Mouse (Mus musculus) T-helper 1 cell (primary cell): ENCODE results near the gene Rab5c.

Experiments used
- in situ Hi-C: fragments of 300-600 bp; cut with MboI, MseI; formaldehyde crosslinking; loops from one replicate; pipeline ENCODE4 v1.15.1; 2025; ENCODE audit warnings: high pct_unique_total_duplicates

Rab5c gene

DNA sequence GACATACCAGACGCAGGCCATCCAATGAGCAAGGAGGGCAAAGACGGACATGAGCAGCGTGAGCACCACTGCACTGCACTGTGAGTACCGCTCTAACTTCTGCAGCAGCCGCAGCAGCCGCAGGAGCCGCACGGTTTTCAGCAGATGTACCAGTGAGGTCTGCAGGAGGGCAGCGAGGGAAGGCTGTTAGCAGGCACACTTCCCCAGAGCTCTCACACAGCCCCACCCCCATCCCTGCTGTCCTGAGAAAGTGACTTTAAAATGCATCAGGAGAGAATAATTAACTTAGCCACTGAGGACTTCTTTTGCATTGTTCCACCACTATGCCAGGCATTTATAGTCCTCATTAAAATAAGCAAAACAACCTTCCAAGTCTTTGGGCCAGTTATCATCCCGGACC is 14.3 kb upstream of the Rab5c start:
- in situ Hi-C loops, result no loop called here

DNA sequence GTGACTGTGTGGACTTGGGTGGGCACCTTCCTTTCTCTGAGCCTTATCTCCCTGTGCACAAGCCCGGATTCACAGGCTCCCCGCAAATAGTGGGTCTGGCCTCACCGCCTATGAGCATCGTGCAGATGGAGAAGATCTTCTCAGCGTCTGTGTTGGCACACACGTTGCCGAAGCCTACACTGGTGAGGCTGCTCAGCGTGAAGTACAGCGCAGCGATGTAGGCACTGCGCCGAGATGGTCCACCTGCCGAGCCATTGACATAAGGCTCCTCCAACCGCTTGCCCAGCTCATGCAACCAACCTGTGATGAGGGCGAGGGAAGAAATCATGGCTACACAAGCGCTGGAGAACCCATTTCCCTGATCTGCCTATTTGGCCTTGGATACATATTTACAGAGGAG is 12.1 kb upstream of the Rab5c start:
- in situ Hi-C loops, result no loop called here

DNA sequence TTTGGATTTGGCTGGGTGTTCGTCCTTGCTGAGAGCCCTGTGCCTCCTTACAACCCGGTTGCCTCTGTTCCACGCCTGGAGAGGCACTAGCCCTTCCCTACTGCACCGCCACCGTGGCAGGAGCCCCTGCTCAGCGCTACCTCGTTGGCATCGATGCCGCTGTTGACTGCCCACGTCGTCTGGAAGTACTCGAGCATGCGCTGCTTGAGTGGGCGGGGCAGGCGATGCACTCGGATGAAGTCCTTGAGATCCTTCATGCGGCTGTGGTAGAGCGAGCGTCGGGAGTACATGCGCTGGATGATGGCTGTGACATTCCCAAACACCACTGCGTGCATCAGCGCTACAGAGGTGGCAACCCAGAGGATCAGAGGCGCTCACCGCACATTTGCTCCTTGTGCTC is 11.5 kb upstream of the Rab5c start:
- in situ Hi-C loops, result no loop called here

DNA sequence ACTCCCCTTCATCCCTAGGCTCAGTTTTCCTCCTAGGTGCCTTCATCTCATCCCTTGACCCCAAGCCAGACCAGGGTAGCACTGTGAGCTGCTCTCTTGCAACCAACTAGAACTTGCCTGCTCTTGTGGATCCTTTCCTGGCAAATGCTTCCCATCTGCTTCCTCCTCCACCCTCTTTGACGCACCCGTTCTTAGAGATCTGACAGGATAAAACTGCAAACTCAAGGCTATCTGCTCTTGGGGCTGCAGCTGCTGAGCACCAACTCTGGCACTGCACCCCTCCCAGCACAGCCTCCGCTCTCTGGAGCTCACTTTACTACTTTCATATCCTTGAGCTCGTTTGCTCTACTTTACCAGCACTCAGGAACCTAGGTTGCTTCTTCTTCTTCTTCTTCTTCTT is 10.6 kb upstream of the Rab5c start:
- in situ Hi-C loops, result no loop called here

DNA sequence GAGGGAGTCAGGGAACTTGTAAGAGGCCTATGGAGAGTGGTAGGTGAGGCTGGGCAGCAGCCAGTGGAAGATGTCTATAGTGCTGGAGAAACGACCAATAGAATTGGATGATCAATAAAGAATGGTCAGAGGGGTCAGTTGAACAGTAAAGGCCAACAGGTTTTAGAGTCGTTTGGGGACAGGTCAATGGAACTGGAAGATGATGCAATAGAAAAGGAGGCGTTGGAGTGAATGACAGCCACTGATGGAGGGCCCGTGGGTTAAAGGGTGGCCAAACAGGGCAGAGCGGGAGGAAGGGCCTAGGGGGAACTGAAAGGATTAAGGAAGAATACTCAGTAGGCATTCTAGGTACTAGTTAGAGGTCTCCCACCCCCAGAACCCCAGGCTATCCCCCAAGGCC is 9.1 kb upstream of the Rab5c start:
- in situ Hi-C loops, result no loop called here

DNA sequence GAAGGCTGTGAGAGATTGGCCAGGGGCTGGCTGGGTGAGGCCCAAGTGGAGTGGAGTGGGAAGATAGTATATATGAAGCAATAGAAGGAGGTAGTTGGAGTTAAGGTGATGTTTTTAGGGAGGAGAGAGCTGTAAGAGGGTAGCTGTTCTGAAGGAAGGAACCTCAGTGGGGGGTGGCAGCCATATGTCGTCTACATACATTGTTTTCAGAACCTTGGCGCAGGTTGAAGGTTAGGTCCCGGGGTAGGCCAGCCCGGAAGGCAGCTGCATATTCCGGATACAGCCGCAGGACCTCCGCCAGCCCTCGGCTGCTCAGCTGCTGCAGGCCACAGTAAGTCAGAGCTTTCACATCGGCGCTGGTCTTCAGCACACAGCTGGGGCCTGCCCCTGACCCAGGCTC is 8.5 kb upstream of the Rab5c start:
- in situ Hi-C loops, result no loop called here

DNA sequence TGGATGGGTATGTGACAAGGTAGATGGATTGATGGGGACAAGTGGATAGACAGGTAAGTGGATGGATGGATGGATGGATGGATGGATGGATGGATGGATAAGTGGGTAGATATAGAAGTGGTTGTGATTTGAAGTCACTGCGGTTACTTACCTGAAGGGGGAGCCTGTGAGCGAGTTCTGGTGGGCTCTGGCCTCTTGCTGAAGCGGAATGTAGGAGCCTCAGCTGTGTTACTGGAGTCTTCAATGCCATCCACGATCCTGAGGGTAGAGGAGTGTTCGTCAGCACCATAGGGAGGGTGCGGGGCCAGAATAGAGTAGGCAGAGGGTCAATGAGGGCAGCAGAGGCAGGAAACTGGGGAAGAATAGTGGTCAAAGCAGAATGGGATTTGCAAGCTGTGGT is 7.1 kb upstream of the Rab5c start:
- in situ Hi-C loops, result no loop called here

DNA sequence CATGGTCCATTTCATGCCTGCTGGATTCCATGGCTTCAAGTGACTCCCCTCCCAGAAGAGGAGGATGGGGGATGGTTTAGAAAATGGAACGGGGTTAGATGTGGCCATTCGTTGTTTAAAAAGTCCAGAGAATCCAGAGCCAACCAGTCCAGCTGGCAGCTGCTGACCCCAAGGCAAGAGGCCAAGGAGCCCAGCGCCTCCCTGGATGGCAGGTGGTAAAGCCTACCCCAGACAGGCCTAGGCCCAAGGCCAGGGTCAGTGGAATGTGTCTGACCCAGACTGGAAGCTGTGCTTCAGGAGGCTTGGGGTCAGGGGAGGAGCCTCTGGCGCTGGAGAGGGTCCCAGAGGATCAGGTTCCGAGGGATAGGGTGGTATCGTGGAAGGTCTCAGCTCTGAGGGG is 3.3 kb upstream of the Rab5c start:
- in situ Hi-C loops, result no loop called here

DNA sequence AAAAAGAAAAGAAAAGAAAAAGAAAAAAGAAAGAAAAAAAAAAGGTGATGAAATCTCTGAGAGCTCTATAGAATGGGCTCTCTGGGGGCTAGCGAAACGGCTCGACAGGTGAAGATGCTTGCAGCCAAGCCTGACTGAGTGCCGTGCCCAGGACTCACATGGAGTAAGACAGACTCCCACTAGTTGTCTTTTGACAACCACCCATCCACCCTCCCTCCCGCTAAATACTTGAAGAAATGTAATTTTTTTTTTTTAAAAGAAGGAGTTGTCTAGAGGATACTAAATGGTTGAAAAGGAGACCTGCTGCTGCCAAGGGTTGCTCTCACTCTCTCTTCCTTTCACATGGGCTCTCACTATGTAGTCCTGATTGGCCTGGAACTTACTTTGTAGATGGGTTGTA is 734 bp upstream of the Rab5c start:
- in situ Hi-C loops, result no loop called here

DNA sequence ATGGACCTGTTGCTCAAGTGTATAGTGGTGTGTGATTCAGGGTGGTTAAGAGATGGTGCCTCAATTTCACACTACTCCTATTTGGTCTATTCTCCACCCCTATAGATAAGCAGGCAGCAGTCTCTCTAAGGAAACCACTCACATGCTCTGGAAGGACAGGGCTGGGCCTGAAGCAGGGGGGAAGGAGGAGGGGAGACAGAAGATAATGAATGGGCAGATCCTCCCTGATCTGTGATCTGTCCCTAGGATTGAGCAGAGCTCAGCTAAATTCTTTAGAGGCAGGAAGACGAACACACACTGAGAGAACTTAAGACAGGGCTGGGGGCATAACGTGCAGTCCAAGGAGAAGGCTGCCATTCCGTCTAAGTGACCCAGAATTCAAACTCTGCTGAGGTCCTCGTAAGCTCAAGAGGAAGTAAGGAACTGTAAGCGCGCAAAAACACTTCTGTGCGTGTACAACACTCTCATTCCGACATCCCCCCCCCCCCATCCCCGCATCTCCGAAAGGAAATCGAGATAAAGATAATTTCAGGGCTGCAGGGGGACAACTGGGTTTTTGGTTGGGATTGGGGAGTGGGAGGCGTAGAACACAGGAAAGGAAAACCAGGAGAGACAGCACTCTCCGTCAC is 796 bp downstream of the Rab5c start:
- in situ Hi-C loops, result no loop called here

DNA sequence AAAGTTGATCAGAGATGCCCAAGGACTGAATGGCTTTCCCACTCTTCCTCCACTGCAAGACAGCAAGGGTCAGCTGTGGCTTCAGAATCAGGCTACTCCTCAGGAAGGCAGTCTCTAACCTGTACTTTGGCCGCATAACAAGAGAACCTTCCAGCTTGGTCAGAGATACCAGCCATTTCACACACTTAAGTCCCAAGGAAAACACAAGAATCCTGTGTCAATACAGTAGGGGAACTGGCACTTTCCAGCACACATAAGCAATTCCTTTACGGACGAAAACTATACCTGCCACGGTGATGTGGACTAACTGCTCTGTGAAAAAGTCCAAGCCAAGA is 1.3 kb downstream of the Rab5c start:
- in situ Hi-C loops, result no loop called here

DNA sequence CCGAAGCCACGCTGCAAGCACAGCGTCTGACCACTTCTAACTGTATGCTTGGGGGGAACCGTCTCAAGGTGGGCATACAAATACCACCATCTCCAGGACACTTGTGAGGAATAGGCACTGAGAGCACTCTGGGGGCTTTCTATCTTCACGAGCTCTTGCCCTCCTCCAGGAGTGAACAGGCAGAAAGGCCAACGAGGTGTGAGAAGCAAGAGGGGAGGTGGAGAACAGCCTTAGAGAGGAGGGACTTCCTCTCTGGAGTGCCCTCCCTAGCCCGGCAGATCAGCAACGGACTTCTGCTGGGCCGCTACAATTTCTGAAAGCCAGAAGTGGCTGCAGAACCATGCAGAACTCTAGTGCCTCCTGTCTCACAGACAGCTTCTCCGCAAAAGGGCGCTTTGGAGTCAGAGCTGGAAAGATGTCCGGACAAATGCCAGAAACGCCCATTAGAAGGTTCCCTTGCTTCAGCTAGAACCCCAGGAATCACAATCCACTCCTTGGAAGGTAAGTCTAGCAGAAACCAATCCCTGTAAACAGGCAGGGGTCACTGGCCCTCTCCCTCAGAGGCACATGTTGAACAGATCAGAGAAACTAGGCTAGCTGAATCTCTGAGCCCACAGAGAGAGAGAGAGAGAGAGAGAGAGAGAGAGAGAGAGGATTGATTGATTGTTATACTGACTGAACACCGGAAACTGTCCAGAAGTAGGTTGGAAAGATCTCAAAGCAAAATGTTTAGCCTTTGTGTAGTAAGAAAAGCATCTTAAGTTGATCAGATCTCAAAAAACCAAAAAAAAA is 1.9 kb downstream of the Rab5c start:
- in situ Hi-C loops, result no loop called here

DNA sequence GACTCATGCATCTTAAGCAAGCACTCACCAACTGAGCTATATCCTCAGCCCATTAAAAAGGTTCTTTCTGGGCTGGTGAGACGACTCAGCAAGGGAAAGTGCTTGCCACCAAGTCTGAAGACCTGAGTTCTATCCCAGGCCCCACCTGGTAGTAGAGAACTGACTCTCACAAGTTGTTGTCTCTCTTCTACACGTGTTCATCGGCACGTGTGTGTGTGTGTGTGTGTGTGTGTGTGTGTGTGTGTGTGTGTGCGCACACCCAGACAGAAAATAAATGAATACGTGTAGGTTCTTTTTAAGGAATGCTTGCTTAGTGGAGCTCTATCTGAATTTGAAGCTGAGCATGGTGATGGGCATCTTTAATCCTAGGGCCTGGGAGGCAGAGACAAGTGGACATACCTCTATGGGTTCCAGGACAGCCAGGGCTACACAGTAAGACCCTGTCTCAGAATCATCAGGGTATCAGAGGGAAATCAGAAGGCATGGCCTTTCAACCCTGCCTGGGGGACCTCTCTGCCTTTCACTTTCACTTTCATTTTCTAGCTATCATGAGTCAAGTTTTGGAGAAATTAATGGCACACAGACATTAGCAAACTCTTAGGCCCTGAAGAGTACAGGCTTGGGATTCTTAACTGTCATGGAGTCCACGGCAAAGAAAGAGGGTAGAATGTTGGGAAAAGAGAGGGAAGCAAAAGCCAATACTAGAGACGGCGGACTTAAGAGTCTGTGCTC is 2.7 kb downstream of the Rab5c start:
- in situ Hi-C loops, result no loop called here

DNA sequence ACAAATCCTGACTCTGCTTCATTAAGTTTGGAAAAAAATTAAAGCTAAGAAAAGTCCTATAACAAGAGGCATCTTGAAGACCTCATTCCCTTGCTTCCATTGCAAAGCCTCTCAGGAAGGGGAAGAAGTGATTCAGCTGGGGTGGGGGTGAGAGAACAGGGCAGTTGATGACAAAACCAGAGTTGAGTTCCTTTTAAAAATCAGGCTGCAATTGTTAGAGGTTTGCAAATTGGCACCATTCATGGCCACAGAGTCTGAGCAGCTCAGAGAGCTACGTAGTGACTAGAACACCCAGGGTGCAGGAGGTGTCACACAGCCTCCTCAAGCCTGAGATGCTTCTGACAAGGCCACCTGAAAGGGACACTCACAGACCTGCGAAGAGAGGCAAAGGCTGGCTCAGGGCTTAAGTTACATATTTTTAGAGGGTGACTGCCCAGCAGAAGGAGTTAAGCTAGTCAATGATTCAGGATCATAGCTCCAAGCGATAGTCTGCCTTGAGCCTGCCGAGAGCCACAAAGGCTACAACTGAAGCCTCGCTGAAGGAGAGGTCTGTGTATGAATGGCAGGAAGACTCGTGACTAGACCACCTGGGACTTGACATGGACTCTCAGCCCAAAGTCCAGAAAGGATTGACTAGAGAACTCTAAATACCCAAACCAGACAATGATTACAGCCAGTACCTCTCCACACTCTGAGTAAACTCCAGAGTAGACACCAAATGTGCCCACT is 7.4 kb downstream of the Rab5c start:
- in situ Hi-C loops, result no loop called here

DNA sequence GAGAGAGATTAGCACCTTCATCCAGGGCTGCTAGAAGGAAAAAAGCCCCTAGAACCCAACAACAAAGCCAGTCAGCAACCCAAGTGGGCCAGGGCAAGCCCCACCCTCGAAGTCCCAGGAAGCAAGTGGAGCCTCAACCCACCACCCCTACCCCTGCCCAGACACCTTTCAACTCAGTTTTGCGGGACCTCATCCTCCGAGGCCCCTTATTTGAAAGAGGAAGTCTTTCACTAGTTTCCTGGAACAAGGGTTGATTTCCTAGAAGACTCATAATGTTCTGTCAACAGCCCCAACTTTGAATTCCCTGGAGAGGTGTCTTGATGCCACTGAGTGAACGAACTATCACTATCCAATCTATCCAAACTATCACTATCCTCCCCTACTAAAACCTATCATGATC is 8.0 kb downstream of the Rab5c start:
- in situ Hi-C loops, result no loop called here

DNA sequence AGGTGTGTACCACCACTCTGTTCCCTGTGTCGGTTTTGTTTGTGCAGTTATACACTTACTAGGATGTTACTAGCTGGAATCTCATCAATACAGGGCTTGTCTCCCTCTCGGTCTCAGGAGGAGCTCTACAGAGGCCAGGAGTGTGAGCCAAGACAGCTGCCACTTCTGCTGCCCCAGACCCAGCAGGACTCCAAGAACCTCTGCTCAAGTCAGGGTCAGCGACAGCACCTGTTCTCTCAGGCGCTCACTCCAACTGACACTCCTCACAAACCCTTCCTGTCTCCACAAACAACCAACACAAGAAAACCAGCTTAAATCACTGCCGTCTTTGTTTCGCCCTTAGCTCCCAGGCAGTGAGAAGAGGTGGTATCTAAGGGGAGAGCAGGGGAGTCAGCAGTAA is 9.4 kb downstream of the Rab5c start:
- in situ Hi-C loops, result no loop called here

DNA sequence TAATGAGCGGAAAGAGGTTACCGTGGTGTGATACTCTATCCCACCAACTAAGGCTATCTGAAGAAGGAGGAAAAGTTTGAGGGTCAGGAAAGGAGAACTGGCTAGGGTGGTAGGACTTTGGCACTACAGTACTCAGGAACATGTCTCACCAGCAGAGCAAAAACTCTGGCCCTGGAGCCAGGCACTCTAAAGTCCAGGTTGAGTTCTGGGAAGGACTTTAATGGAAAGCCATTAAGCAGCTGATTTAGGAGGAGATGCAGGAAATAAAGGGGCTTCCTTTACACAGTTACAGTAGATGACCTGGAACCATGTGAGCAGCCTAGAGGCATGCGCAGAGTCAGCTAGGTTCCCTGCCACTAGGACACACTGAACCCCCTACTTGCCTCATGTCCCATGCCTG is 10.8 kb downstream of the Rab5c start:
- in situ Hi-C loops, result no loop called here

DNA sequence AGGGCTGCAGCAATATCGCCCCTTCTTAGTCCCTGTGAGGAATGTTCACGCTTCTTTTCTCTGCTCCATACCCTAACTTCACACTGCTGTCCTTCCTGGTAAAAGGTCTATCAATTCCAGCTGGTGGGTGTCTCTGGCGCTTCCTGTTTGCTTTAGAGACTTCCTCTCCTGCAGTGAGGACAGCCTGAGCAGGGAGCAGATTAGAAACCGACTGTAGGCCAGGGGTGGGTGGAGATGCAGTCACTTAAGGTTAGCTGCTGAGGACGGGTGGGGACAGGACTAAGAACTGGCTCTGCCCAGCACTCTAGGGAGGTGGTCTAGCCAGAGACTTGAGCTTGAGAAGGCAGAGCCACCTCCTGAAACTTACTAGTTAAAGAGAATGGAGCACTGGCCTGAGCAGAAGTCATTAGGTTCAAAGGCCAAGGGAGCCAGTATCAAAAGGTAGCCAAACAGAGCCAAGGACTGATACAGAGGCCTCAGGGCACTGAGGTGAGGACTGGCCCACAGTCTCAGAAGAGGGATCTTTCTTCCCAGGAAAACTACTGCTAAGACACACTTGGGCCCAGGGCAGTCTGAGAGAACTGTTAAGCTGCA is 13.0 kb downstream of the Rab5c start:
- in situ Hi-C loops, result no loop called here

DNA sequence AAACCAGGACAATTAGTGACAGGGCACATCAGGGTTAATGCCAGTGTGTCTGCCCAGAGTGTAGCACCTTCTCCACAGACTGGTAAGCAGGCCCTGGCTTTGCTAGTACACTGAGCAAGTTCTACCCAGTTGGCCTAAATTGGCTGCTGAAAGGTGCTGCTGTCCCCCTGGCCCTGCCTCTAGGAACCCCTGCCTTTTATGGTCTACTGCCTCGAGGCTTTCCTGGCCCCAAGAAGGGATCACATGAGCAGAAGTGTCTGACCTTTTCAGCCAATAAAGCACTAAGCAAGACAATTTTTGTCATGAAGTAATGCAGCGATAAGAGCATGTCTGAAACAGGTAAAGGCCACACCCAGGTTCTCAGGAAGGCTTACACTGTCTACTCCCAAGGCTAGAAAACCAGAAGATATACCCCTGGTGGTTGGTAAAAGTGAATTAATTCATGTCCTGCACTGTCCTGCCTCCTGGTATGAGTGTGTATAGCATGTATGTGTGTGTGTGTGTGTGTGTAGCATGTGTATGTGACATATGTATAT is 15.5 kb downstream of the Rab5c start:
- in situ Hi-C loops, result no loop called here

DNA sequence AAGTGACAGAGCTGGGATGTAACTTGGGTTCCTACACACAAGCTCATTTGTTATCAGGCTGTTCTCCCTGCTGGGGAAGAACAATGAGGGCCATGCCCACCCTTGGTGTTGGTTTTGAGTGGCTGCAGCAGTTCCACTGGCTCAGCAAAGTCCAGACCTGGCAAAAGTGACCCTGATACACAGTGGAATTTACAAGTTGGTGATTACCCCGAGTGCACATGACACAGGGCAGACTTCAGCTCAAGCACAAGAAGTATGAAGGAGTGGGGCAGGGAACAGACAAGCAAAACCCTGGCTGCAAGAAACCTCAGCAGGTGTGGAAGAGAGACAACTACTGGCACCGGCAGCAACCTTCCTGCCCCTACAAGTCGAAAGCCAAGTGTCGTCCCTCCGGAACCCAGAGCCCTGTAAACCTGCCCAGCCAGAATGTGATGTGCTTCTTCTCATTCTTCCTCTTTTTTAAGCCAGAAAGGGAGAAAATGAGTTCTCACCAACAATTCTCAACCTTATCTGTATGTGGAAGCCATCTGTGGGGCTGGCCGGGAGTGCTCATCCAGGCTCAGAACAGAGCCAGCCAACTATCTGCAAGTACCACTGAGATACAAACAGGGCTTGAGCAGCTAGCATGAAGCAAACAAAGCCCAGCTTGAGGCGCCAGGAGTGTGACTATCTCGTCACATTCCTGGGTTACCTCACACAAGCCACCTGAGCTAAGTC is 16.1 kb downstream of the Rab5c start:
- in situ Hi-C loops, result no loop called here

DNA sequence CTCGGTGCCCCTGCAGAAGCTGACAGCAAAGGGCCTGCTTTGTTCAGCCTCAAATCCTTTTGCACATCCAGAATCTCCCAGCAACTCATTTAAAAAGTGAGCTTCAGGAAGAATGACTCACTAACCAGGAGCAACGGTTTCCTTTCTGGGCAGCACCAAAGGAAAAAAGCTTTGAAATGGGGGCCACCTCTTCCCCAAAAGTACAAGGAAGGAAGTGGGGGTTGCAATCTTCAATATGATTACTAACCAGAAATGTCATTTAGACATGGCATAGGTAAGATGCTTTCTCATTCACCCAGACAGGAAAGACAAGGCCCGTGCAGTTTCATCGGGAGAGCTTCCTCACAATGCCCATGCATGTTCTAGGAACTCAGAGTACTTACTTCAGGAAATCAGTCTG is 16.8 kb downstream of the Rab5c start:
- in situ Hi-C loops, result no loop called here
